Comparison of ENCODE assay signal across 10 mouse cellular contexts in the genomic region with DNA sequence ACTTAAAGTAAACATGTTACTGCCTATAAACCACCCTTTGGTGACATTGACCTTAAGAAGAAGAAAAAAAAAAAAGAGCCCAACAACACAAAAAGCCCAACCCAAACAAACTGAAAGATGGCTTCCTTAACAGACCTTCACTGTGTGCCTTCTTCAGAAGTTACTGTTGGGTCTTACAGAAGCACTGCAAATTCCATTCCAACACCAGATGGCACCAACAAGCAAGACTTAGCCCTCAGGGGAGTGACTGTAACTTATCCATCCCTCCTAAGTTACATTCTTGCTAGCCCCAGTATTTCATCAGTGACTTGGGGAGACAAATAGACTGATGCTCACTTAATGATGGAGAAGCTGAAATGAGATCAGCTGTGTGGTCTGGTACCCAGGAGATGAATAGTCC. TPM values are rescaled to one million over a fixed set of nuclear protein-coding genes. Genes with fewer than 3 reads are reported as not detected.
DNase-seq lines count a peak whose midpoint lies in the region; ATAC-seq lines count a peak whose summit lies in the region.
"Had no signal": no experiment of that assay in that cellular context is flagged by ENCODE, and none has a peak within 500 bp of the region (broad histone marks: within the 10 kb centered on the region; RNA-seq: fewer than 3 reads in every experiment).

No protein-coding gene starts in this region.

- 0 out of 2 replicates have a peak, but pooled peaks cover 3% of the 10 kb centered on the region for H3K27me3 ChIP-seq in kidney, embryonic 14.5 days (ENCODE audit: control insufficient read depth, insufficient read depth, low read length)
- no peaks in the 10 kb centered on the region for H3K27me3 ChIP-seq in hindbrain, embryonic 11.5 days (ENCODE audit: control insufficient read depth, insufficient read depth, low read length)
- H3K27me3 ChIP-seq: hindbrain, embryonic 15.5 days had no signal

- no peaks in the 10 kb centered on the region for H3K4me1 ChIP-seq in kidney, embryonic 14.5 days (ENCODE audit: control insufficient read depth, insufficient read depth, low read length)
- no peaks in the 10 kb centered on the region for H3K4me1 ChIP-seq in hindbrain, embryonic 11.5 days (replicated peaks; ENCODE audit: control insufficient read depth, insufficient read depth, low read length)

- no peak overlapping the region for H3K4me2 ChIP-seq in kidney, embryonic 14.5 days (replicated peaks; ENCODE audit: low read depth, low read length)
- H3K4me2 ChIP-seq in hindbrain, embryonic 11.5 days (replicated peaks; ENCODE audit: low read depth, low read length) = no peak overlapping the region
- H3K4me2 ChIP-seq: hindbrain, embryonic 15.5 days had no signal

- peak; percentile 12 for DNase-seq in kidney, adult 11 months
- peak; percentile 25 for DNase-seq in T-cell, adult 2 months (ENCODE audit: low spot score)
- peak; percentile 41 to 51 for DNase-seq in kidney, postnatal 4 days
- peak; percentile 68 for DNase-seq in thymus, postnatal 14 days
- DNase-seq in hindbrain, embryonic 11.5 days (ENCODE audit: low spot score) = no peak
- no peak for DNase-seq in urinary bladder, postnatal 4 days (ENCODE audit: low spot score in 2 of 2)

- no peak overlapping the region for H3K27ac ChIP-seq in kidney, embryonic 14.5 days (ENCODE audit: low read depth, low read length)
- no peak overlapping the region for H3K27ac ChIP-seq in hindbrain, embryonic 11.5 days (ENCODE audit: low read depth, low read length)
- H3K27ac ChIP-seq: hindbrain, embryonic 15.5 days; macrophage had no signal

- H3K9me3 ChIP-seq in kidney, embryonic 14.5 days (ENCODE audit: control insufficient read depth, low read length) = no peaks in the 10 kb centered on the region
- no peaks in the 10 kb centered on the region for H3K9me3 ChIP-seq in hindbrain, embryonic 11.5 days (ENCODE audit: control insufficient read depth, low read length)
- H3K9me3 ChIP-seq: hindbrain, embryonic 15.5 days had no signal

- ATAC-seq in kidney, embryonic 14.5 days (ENCODE audit: low FRiP score, low TSS enrichment) = no peak
- peak; percentile 71 for ATAC-seq in CD4-positive, CD25-positive, alpha-beta regulatory T cell, adult 4 months
- ATAC-seq in hindbrain, embryonic 11.5 days (ENCODE audit: low FRiP score) = no peak

- H3K4me3 ChIP-seq in kidney, embryonic 14.5 days (ENCODE audit: low read length) = no peak overlapping the region
- H3K4me3 ChIP-seq in hindbrain, embryonic 11.5 days (ENCODE audit: low read depth, low read length) = no peak overlapping the region
- H3K4me3 ChIP-seq: hindbrain, embryonic 15.5 days had no signal

- no peaks in the 10 kb centered on the region for H3K36me3 ChIP-seq in kidney, embryonic 14.5 days (ENCODE audit: control insufficient read depth, insufficient read depth, low read length)
- H3K36me3 ChIP-seq in hindbrain, embryonic 11.5 days (ENCODE audit: control insufficient read depth, insufficient read depth, low read length) = no peaks in the 10 kb centered on the region
- H3K36me3 ChIP-seq: hindbrain, embryonic 15.5 days had no signal

- no peak overlapping the region for H3K9ac ChIP-seq in kidney, embryonic 14.5 days (ENCODE audit: low read depth, low read length)
- no peak overlapping the region for H3K9ac ChIP-seq in hindbrain, embryonic 11.5 days (ENCODE audit: low read depth, low read length)
- H3K9ac ChIP-seq: hindbrain, embryonic 15.5 days had no signal

RNA-seq across cellular contexts. Expression of gene Lrp11, which starts 11.6 kb away (rescaled TPM):
- polyA plus RNA-seq in kidney, embryonic 14.5 days (2014; fragmentation: Nextera tagmentation; extraction: Ambion mirVana) = 1.2 TPM in 2 replicates
- under 1 TPM in 1 of 2 experiments, not detected in 1; 0.35 TPM for polyA plus RNA-seq in CD4-positive, CD25-positive, alpha-beta regulatory T cell, adult 4 months (2017; shearing (Covaris generic))
- polyA plus RNA-seq in hindbrain, embryonic 11.5 days (2014; fragmentation: Nextera tagmentation; extraction: Ambion mirVana) = 9.3 and 9.4 TPM in 2 replicates

Comparison
In these comparisons a context has a peak if more than half of its experiments do, and no peak if none do; other contexts are left out.
1. DNase-seq: peak in kidney, adult 11 months (single experiment), T-cell, adult 2 months (single experiment), kidney, postnatal 4 days (2 of 2) and thymus, postnatal 14 days (single experiment); none in hindbrain, embryonic 11.5 days (single experiment) and urinary bladder, postnatal 4 days (0 of 2).